In genomic region chr7:6146194-6146981, GRCm38 (mm10) we compare ENCODE assay signal across 13 mouse cellular contexts. TPM values are rescaled to one million over a fixed set of nuclear protein-coding genes. Genes with fewer than 3 reads are reported as not detected.
DNase-seq lines count a peak whose midpoint lies in the region; ATAC-seq and TF ChIP-seq lines count a peak whose summit lies in the region.
"Had no signal": no experiment of that assay in that cellular context is flagged by ENCODE, and none has a peak within 500 bp of the region (broad histone marks: within the 10 kb centered on the region; RNA-seq: fewer than 3 reads in every experiment).

No protein-coding gene starts in this region.

- 0 out of 2 replicates have a peak overlapping the region, but pooled peaks have one; percentile 0 for H3K4me3 ChIP-seq in heart, embryonic 13.5 days
- H3K4me3 ChIP-seq in limb, embryonic 13.5 days: no peak overlapping the region
- H3K4me3 ChIP-seq in limb, embryonic 10.5 days: no peak overlapping the region
- no peak overlapping the region for H3K4me3 ChIP-seq in liver, embryonic 13.5 days (replicated peaks)
- no peak overlapping the region for H3K4me3 ChIP-seq in forebrain, postnatal 0 days (ENCODE audit: low read depth, low read length)

- no peak for DNase-seq in heart, adult 9 months (ENCODE audit: low spot score in 2 of 2)
- no peak for DNase-seq in limb, embryonic 10.5 days (ENCODE audit: low spot score)
- DNase-seq in R1 (ENCODE audit: low read depth, low spot score): peak; percentile 53
- no peak for DNase-seq in liver, embryonic 13.5 days
- DNase-seq in spleen, adult 12 weeks (ENCODE audit: low spot score): no peak
- no peak for DNase-seq in forebrain, postnatal 0 days
- DNase-seq: lung, adult 18-20 months; right cerebral cortex, adult 18-20 months had no signal

- H3K9me3 ChIP-seq in heart, embryonic 13.5 days: no peaks in the 10 kb centered on the region
- H3K9me3 ChIP-seq in limb, embryonic 13.5 days: no peaks in the 10 kb centered on the region
- no peaks in the 10 kb centered on the region for H3K9me3 ChIP-seq in limb, embryonic 10.5 days (replicated peaks)
- no peaks in the 10 kb centered on the region for H3K9me3 ChIP-seq in liver, embryonic 13.5 days (replicated peaks)
- H3K9me3 ChIP-seq in forebrain, postnatal 0 days (ENCODE audit: low read length): no peaks in the 10 kb centered on the region

- peaks cover 9% of the 10 kb centered on the region for H3K36me3 ChIP-seq in heart, embryonic 13.5 days
- H3K36me3 ChIP-seq in limb, embryonic 13.5 days: peaks cover 8% of the 10 kb centered on the region
- H3K36me3 ChIP-seq in limb, embryonic 10.5 days: peaks cover 19% of the 10 kb centered on the region
- peaks cover 8% of the 10 kb centered on the region for H3K36me3 ChIP-seq in liver, embryonic 13.5 days
- peaks cover 8% of the 10 kb centered on the region; the same call in 1 of the 2 replicates for H3K36me3 ChIP-seq in forebrain, postnatal 0 days (ENCODE audit: insufficient read depth)

- no peaks in the 10 kb centered on the region for H3K27me3 ChIP-seq in heart, embryonic 13.5 days (replicated peaks)
- no peaks in the 10 kb centered on the region for H3K27me3 ChIP-seq in limb, embryonic 13.5 days
- no peaks in the 10 kb centered on the region for H3K27me3 ChIP-seq in limb, embryonic 10.5 days (ENCODE audit: low read depth, poor library complexity, severe bottlenecking)
- H3K27me3 ChIP-seq in liver, embryonic 13.5 days: no peaks in the 10 kb centered on the region
- H3K27me3 ChIP-seq in forebrain, postnatal 0 days (ENCODE audit: insufficient read depth, low read length): no peaks in the 10 kb centered on the region

- H3K4me1 ChIP-seq in heart, embryonic 13.5 days: peaks cover 77% of the 10 kb centered on the region
- H3K4me1 ChIP-seq in limb, embryonic 13.5 days: peaks cover 26% of the 10 kb centered on the region
- H3K4me1 ChIP-seq in limb, embryonic 10.5 days: peaks cover 4% of the 10 kb centered on the region; the same call in 1 of the 2 replicates
- H3K4me1 ChIP-seq in liver, embryonic 13.5 days (replicated peaks): peaks cover 74% of the 10 kb centered on the region
- no peaks in the 10 kb centered on the region for H3K4me1 ChIP-seq in forebrain, postnatal 0 days (ENCODE audit: insufficient read depth)

- H3K27ac ChIP-seq in heart, embryonic 13.5 days (replicated peaks): peak overlapping the region; percentile 64
- peak overlapping the region; percentile 44; the same call in 1 of the 2 replicates for H3K27ac ChIP-seq in limb, embryonic 13.5 days
- H3K27ac ChIP-seq in limb, embryonic 10.5 days: no peak overlapping the region
- peak overlapping the region; percentile 43; the same call in 1 of the 2 replicates for H3K27ac ChIP-seq in liver, embryonic 13.5 days
- H3K27ac ChIP-seq in forebrain, postnatal 0 days (ENCODE audit: low read depth, low read length): no peak overlapping the region

- no peak for ATAC-seq in heart, embryonic 13.5 days (ENCODE audit: extremely low read depth, insufficient number of reproducible peaks, low FRiP score, low TSS enrichment)
- ATAC-seq in limb, embryonic 13.5 days (ENCODE audit: low FRiP score, low read depth): no peak
- ATAC-seq in liver, embryonic 13.5 days (ENCODE audit: low read depth): no peak
- no peak for ATAC-seq in forebrain, postnatal 0 days
- ATAC-seq: forebrain, embryonic 14.5 days had no signal

- peak overlapping the region; percentile 43 for H3K4me2 ChIP-seq in heart, embryonic 13.5 days
- no peak overlapping the region for H3K4me2 ChIP-seq in limb, embryonic 13.5 days (replicated peaks)
- H3K4me2 ChIP-seq in liver, embryonic 13.5 days: no peak overlapping the region
- H3K4me2 ChIP-seq in forebrain, postnatal 0 days (ENCODE audit: low read depth): no peak overlapping the region

- H3K9ac ChIP-seq in heart, embryonic 13.5 days: peak overlapping the region; percentile 30
- no peak overlapping the region; the same call in 1 of the 2 replicates for H3K9ac ChIP-seq in limb, embryonic 13.5 days
- H3K9ac ChIP-seq in liver, embryonic 13.5 days: no peak overlapping the region
- no peak overlapping the region for H3K9ac ChIP-seq in forebrain, postnatal 0 days

- no peak for TF ChIP-seq CTCF in forebrain, postnatal 0 days (IDR thresholded peaks at IDR 0.05; ENCODE audit: low read depth)

- 59% methylated on average over 7 of the region's 7 CpGs for WGBS in heart, embryonic 13.5 days
- WGBS in limb, embryonic 13.5 days: 84% methylated on average over 7 of the region's 7 CpGs
- WGBS in limb, embryonic 10.5 days: 95% methylated on average over 7 of the region's 7 CpGs
- WGBS in liver, embryonic 13.5 days (ENCODE audit: insufficient replicate concordance): 75% methylated on average over 7 of the region's 7 CpGs
- 73% methylated on average over 7 of the region's 7 CpGs for WGBS in forebrain, postnatal 0 days

RNA-seq across cellular contexts. Expression of gene Zfp787, which starts 9.4 kb away (rescaled TPM):
- polyA plus RNA-seq in heart, embryonic 13.5 days (2015; fragmentation: Nextera tagmentation; extraction: Ambion mirVana): 19.1 and 20.0 TPM in 2 replicates
- polyA plus RNA-seq in limb, embryonic 13.5 days (2015; fragmentation: Nextera tagmentation; extraction: Ambion mirVana): 24.2 and 24.4 TPM in 2 replicates
- 29.8 and 32.4 TPM in 2 replicates for polyA plus RNA-seq in limb, embryonic 10.5 days (2016; fragmentation: Nextera tagmentation; extraction: Ambion mirVana)
- polyA plus RNA-seq in liver, embryonic 13.5 days (2015; fragmentation: Nextera tagmentation; extraction: Ambion mirVana): 9.9 and 12.0 TPM in 2 replicates
- 51.1 and 73.6 TPM in 2 replicates for total RNA-seq in forebrain, postnatal 0 days (2014; rRNA removed)
- polyA plus RNA-seq in forebrain, postnatal 0 days (2015; fragmentation: Nextera tagmentation; extraction: Ambion mirVana): 41.0 and 66.1 TPM in 2 replicates

RNA-seq across cellular contexts. Expression of gene Zfp444, which starts 25.6 kb away (rescaled TPM):
- polyA plus RNA-seq in heart, embryonic 13.5 days (2015; fragmentation: Nextera tagmentation; extraction: Ambion mirVana): 26.8 and 34.0 TPM in 2 replicates
- 74.0 and 75.9 TPM in 2 replicates for polyA plus RNA-seq in limb, embryonic 13.5 days (2015; fragmentation: Nextera tagmentation; extraction: Ambion mirVana)
- 85.6 and 88.3 TPM in 2 replicates for polyA plus RNA-seq in limb, embryonic 10.5 days (2016; fragmentation: Nextera tagmentation; extraction: Ambion mirVana)
- 19.6 and 21.0 TPM in 2 replicates for polyA plus RNA-seq in liver, embryonic 13.5 days (2015; fragmentation: Nextera tagmentation; extraction: Ambion mirVana)
- 76.9 and 81.7 TPM in 2 replicates for total RNA-seq in forebrain, postnatal 0 days (2014; rRNA removed)
- polyA plus RNA-seq in forebrain, postnatal 0 days (2015; fragmentation: Nextera tagmentation; extraction: Ambion mirVana): 86.2 and 100 TPM in 2 replicates

RNA-seq across cellular contexts. Expression of gene Galp, which starts 50.5 kb away (rescaled TPM):
- polyA plus RNA-seq in heart, embryonic 13.5 days (2015; fragmentation: Nextera tagmentation; extraction: Ambion mirVana): not detected in 2 replicates
- not detected in 2 replicates for polyA plus RNA-seq in limb, embryonic 13.5 days (2015; fragmentation: Nextera tagmentation; extraction: Ambion mirVana)
- polyA plus RNA-seq in limb, embryonic 10.5 days (2016; fragmentation: Nextera tagmentation; extraction: Ambion mirVana): not detected in 2 replicates
- polyA plus RNA-seq in liver, embryonic 13.5 days (2015; fragmentation: Nextera tagmentation; extraction: Ambion mirVana): not detected in 2 replicates
- not detected in 2 replicates for total RNA-seq in forebrain, postnatal 0 days (2014; rRNA removed)
- polyA plus RNA-seq in forebrain, postnatal 0 days (2015; fragmentation: Nextera tagmentation; extraction: Ambion mirVana): not detected in 2 replicates
- total RNA-seq: layer of hippocampus, adult 8-10 months had no signal
- polyA plus RNA-seq: forebrain, embryonic 14.5 days; gonadal fat pad, adult 2 months had no signal

Comparison
In these comparisons a context has a peak if more than half of its experiments do, and no peak if none do; other contexts are left out.
1. H3K27ac ChIP-seq: peak in heart, embryonic 13.5 days (single experiment), limb, embryonic 13.5 days (single experiment) and liver, embryonic 13.5 days (single experiment); none in limb, embryonic 10.5 days (single experiment) and forebrain, postnatal 0 days (single experiment).